Mouse (Mus musculus): Measurements from ENCODE around the gene Prdm12.

DNA sequence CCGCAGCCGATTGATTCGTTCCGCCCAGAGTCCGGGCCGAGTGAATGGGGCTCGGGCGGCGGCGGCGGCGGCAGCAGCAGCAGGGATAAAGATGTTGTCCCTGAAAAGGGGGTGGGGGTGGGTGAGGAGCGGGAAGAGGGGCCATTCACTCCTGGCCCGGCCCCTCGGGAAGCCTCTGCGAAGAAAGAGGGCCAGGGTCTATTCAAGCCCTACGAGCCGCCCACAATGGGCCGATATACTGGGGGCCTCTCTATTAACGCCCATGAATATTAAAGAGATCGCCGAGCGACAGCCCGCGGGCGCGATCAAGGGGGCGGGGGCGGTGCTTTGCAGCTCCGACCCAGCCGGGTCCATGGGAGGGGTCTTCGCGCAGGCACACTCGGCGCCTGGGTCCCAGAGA lies 3.1 kb upstream of the Prdm12 start:
- TF ChIP-seq CTCF (IDR thresholded peaks at IDR 0.05) (no peak), EP300 (IDR thresholded peaks at IDR 0.05) (no peak)

Measured in lung, postnatal 0 days (tissue).